Mouse (Mus musculus) MEL (cell line): Measurements from ENCODE around the gene Bgn.

Experiments
- CTCF ChIP-seq, 3 experiments: IDR thresholded peaks in 2 of 3; conservative IDR thresholded peaks in 1 of 3; 2 replicates each; pipeline ENCODE4 v1.5.1; 2011 to 2012; ENCODE audit warnings: low read length in 3 of 3, low read depth in 2 of 3, mild to moderate bottlenecking in 2 of 3, improper control_type of control experiment in 1 of 3, inconsistent platforms in 1 of 3, mixed read lengths in 1 of 3, moderate library complexity in 1 of 3; ENCODE audit not compliant: control insufficient read depth in 1 of 3, insufficient read depth in 1 of 3, poor library complexity in 1 of 3, severe bottlenecking in 1 of 3
- MAFK ChIP-seq: IDR thresholded peaks from 2 replicates; pipeline ENCODE4 v1.6.1; 2011; ENCODE audit warnings: low read depth, mild to moderate bottlenecking, low read length, improper control_type of control experiment, borderline replicate concordance
- USF2 ChIP-seq, 2 experiments: IDR thresholded peaks; 2 replicates each; pipeline ENCODE4 v1.6.1; 2011 to 2012; ENCODE audit warnings: improper control_type of control experiment in 2 of 2, low read length in 2 of 2, borderline replicate concordance in 1 of 2, inconsistent platforms in 1 of 2, low read depth in 1 of 2, mild to moderate bottlenecking in 1 of 2; ENCODE audit not compliant: insufficient read depth in 1 of 2

- TF ChIP-seq CTCF (IDR thresholded peaks at IDR 0.05 in 2 of 3, conservative IDR thresholded peaks at IDR 0.05 in 1 of 3; ENCODE audit: control insufficient read depth in 1 of 3, insufficient read depth in 1 of 3, low read depth in 2 of 3, low read length in 3 of 3, poor library complexity in 1 of 3, severe bottlenecking in 1 of 3), result no peak
- TF ChIP-seq MAFK, result no peak
- no peak for TF ChIP-seq USF2 (IDR thresholded peaks at IDR 0.05; ENCODE audit: borderline replicate concordance in 1 of 2, insufficient read depth in 1 of 2, low read depth in 1 of 2, low read length in 2 of 2)
These were observed 13.3 kb downstream of the Bgn start for GRCm38 (mm10) chrX:73496746-73497145.
